Mouse (Mus musculus) hindbrain, embryonic 11.5 days (tissue): ENCODE data around the gene Fgfr2. TPM values are rescaled to one million over a fixed set of nuclear protein-coding genes. Genes with fewer than 3 reads are reported as not detected.

Source experiments
- ATAC-seq: fragments of 200-750 bp; cut with Nextera tagmentation; 2 replicates; pipeline ENCODE4 v1.8.0; 2017; ENCODE audit warnings: mild to moderate bottlenecking, moderate TSS enrichment, moderate library complexity; ENCODE audit not compliant: low FRiP score
- DNase-seq: peaks from one replicate; pipeline ENCODE4 v3.0.0-alpha.2; 2015; ENCODE audit warnings: low spot score
- H3K27ac ChIP-seq: fragments of 300-500 bp; sonication (generic); 2 replicates; pipeline ENCODE4 v1.5.1; 2014; ENCODE audit warnings: mild to moderate bottlenecking, low read depth, low read length
- H3K27me3 ChIP-seq: fragments of 300-500 bp; sonication (generic); 2 replicates; pipeline ENCODE4 v1.6.1; 2014; ENCODE audit warnings: mild to moderate bottlenecking, low read length, moderate library complexity, mixed read lengths; ENCODE audit not compliant: control insufficient read depth, insufficient read depth
- H3K36me3 ChIP-seq: fragments of 300-500 bp; sonication (generic); 2 replicates; pipeline ENCODE4 v1.6.1; 2014; ENCODE audit warnings: mild to moderate bottlenecking, low read length, moderate library complexity, mixed read lengths; ENCODE audit not compliant: control insufficient read depth, insufficient read depth
- H3K4me1 ChIP-seq: fragments of 300-500 bp; sonication (generic); replicated peaks from 2 replicates; pipeline ENCODE4 v1.6.1; 2014; ENCODE audit warnings: low read length, mixed read lengths; ENCODE audit not compliant: control insufficient read depth, insufficient read depth
- H3K4me2 ChIP-seq: fragments of 300-500 bp; sonication (generic); replicated peaks from 2 replicates; pipeline ENCODE4 v1.6.1; 2014; ENCODE audit warnings: mild to moderate bottlenecking, low read depth, low read length
- H3K4me3 ChIP-seq: fragments of 300-500 bp; sonication (generic); 2 replicates; pipeline ENCODE4 v1.5.1; 2014; ENCODE audit warnings: low read depth, low read length
- H3K9ac ChIP-seq: fragments of 300-500 bp; sonication (generic); 2 replicates; pipeline ENCODE4 v1.6.1; 2014; ENCODE audit warnings: low read depth, low read length
- H3K9me3 ChIP-seq: fragments of 300-500 bp; sonication (generic); 2 replicates; pipeline ENCODE4 v1.6.1; 2016; ENCODE audit warnings: low read length; ENCODE audit not compliant: control insufficient read depth
- WGBS: fragments of 180-500 bp; shearing (Covaris S2); extraction: QIAGEN DNeasy Blood & Tissue Kit; methylation state at CpG from one replicate; pipeline ENCODE4 v1.1.7; 2014; 5-methylcytosine and 5-hydroxymethylcytosine counted together
- polyA plus RNA-seq: library from polyadenylated mRNA; unstranded; fragments of >200 nt; fragmentation: Nextera tagmentation; extraction: Ambion mirVana; gene quantifications from 2 replicates; pipeline ENCODE4 v1.2.1, GENCODE M21; 2014

The Fgfr2 gene
- polyA plus RNA-seq, 1 experiment from 2014 or later = 71.3 TPM

DNA sequence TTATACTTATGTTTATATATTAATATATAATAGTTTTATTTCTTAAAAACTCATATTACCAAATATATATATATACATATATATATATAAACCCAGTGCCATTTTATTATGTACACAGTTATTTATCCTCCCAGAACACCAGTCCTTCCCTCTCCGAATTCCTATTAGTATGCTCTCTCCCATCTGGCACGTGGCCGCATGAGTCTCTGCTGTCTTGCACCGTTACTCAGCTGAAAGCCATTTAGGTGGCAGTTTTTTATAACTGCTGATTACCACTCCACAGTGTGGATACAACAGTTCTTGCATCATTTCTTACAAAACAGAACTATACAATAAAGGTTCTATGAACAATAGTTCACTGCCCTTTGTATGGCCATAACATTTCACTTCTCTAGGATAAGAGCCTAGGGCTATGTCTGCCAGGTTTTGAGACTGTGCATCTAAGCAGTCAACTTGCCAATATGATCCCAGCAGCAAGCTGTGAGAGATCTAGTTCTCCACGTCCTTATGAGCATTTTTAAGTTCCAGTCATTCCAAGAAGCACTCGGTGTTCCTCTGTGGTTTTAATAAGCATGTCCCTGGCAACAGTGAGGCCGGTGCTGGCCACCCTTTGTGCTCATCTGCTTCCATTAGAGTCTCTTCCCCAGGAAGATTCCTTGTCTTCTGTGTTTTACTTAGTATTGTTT lies 1777.2 kb downstream of the Fgfr2 start:
- no peak overlapping the region for H3K27ac ChIP-seq
- no peak overlapping the region for H3K4me2 ChIP-seq
- DNase-seq (no peak), ATAC-seq (no peak)
- peaks cover 4% of the 10 kb centered on the region; the same call in 1 of the 2 replicates for H3K36me3 ChIP-seq
- H3K4me3 ChIP-seq = no peak overlapping the region
- no peaks in the 10 kb centered on the region for H3K4me1 ChIP-seq
- no peaks in the 10 kb centered on the region for H3K9me3 ChIP-seq
- 78% methylated on average over 7 of the region's 7 CpGs for WGBS
- H3K27me3 ChIP-seq = no peaks in the 10 kb centered on the region
- H3K9ac ChIP-seq = no peak overlapping the region

DNA sequence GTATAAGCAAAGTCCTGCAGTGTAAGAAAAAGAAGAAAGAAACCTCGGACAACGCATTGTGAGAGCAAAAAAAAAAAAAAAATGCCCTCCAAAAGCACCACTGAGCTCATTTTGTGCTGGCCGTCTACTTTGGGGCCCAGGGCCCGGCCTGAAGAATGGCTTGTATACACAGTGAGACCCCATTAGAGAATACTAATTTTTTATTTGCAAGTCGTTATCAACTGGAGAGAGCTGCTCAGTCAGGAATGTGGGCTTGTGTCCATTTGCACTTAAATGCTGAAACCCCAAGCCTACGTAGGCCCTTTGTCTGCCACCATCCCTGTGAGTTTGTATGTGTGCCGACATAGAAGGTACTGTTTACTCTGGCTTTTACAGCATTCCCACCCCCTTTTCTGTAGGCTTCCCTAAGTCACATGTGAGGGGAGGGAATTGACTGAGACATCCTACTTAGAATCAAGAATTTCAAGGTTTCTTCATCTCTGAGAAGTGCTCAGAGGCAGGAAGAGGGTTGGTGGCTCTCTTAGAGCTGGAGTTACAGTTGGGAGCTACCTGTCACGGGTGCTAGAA lies 1785.6 kb downstream of the Fgfr2 start:
- 52% methylated on average over 8 of the region's 8 CpGs for WGBS
- ATAC-seq = peak; percentile 53; the same call in 1 of the 2 replicates
- Histone ChIP-seq H3K27ac (no peak overlapping the region), H3K9me3 (no peaks in the 10 kb centered on the region), H3K9ac (no peak overlapping the region), H3K4me3 (no peak overlapping the region), H3K27me3 (no peaks in the 10 kb centered on the region), H3K4me1 (no peaks in the 10 kb centered on the region), H3K4me2 (no peak overlapping the region), H3K36me3 (no peaks in the 10 kb centered on the region)
- peak; percentile 11 for DNase-seq

DNA sequence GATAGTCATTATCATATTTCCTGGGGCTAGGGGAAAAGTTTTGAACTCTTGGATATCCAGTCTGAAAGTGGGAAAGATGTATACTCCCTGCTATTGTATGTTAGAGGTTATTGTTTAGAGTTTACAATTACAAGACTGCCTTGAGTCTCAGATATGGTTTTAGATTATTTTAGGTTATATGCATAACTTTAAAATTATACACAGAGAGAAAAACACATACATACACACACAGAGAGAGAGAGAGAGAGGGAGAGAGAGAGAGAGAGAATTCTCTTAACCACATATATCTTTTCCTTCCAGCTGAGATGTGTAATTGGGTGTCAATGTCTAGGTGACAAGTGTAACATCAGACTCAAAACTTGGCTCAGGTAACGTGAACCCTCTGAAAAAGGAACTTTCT lies 1789.6 kb downstream of the Fgfr2 start, which contains the start of gene Fam24a:
Gene Fam24a (plus strand): TSS at position 301 of the 400 bp plus-strand sequence.
- no peaks in the 10 kb centered on the region for H3K4me1 ChIP-seq
- H3K36me3 ChIP-seq = no peaks in the 10 kb centered on the region
- H3K9me3 ChIP-seq = no peaks in the 10 kb centered on the region
- H3K9ac ChIP-seq = no peak within 1 kb of the TSS
- no peak within 1 kb of the TSS for H3K4me2 ChIP-seq
- DNase-seq (no peak), ATAC-seq (no peak)
- H3K27ac ChIP-seq = no peak within 1 kb of the TSS
- no peak within 1 kb of the TSS for H3K4me3 ChIP-seq
- WGBS = 45% methylated on average over 1 of the region's 1 CpGs
- no peaks in the 10 kb centered on the region for H3K27me3 ChIP-seq

DNA sequence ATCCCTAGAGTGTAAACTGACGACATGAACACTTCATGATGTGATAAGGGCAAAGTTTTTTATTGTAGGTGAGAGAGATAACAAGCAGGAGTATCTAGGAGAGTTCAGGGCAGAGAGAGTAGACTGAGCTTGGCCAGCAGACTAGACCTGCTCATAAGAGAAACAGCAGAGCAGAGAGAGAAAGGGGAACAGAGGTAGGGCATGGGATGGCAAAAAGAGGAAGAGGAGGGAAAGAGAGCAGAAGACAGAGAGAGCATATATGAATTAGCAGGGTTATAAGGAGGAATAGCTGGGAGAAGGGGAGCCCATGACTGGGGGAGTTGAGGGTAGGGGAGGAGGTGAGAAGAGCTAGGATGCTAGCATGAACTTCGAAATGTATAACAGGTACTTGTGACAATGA lies 1791.5 kb downstream of the Fgfr2 start:
- H3K27me3 ChIP-seq = no peaks in the 10 kb centered on the region
- H3K4me1 ChIP-seq = no peaks in the 10 kb centered on the region
- no peaks in the 10 kb centered on the region for H3K36me3 ChIP-seq
- no peak overlapping the region for H3K4me3 ChIP-seq
- no peaks in the 10 kb centered on the region for H3K9me3 ChIP-seq
- H3K9ac ChIP-seq = no peak overlapping the region
- WGBS = 84% methylated on average over 2 of the region's 2 CpGs
- H3K4me2 ChIP-seq = no peak overlapping the region
- no peak for DNase-seq
- no peak overlapping the region for H3K27ac ChIP-seq
- ATAC-seq = no peak

DNA sequence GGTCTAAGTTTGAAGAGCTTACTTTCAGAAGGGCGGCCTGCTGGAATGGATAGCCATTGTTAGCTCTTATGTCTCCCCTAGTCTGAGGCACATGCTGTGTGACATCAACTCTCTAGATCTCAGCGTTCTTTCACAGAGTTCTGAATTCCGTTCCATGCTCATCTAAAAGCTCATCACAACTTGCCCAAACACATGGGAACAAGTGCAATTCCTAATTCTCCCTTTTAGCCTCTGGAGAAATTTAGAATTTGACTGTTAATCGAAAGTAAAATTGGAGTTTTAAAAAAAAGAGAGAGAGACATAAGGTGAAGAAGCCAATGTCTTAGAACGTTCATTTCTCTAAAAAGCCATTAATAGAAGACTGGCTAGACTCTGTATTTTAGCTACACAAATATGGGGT lies 1793.7 kb downstream of the Fgfr2 start, which contains the start of gene Fam24b:
Gene Fam24b (minus strand): TSS at position 101 of the 400 bp plus-strand sequence.
- DNase-seq = no peak
- no peaks in the 10 kb centered on the region for H3K36me3 ChIP-seq
- no peak within 1 kb of the TSS for H3K27ac ChIP-seq
- H3K9me3 ChIP-seq = no peaks in the 10 kb centered on the region
- no peak for ATAC-seq
- WGBS = 93% methylated on average over 5 of the region's 5 CpGs
- no peaks in the 10 kb centered on the region for H3K4me1 ChIP-seq
- no peak within 1 kb of the TSS for H3K9ac ChIP-seq
- H3K27me3 ChIP-seq = no peaks in the 10 kb centered on the region
- no peak within 1 kb of the TSS for H3K4me3 ChIP-seq
- no peak within 1 kb of the TSS for H3K4me2 ChIP-seq

DNA sequence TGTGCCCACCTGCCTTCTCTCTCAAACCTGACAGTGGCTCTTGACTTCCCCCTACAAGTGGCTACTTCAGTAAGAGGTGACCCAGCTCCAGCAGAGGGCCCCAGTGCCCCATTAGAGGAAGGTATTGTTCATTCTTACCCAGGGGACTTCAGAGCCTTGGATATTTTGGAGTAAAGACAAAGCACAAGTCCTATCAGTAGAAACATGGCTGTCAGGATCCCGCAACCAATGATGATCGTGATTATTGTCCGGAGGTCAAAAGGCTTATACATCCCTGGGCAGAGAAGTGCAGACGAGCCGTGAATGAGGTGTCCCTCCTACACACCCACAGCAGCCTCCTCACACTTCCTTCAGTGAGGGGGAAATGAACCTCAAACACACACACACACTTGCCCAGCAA lies 1796.1 kb downstream of the Fgfr2 start:
- Histone ChIP-seq H3K4me3 (no peak overlapping the region), H3K27me3 (no peaks in the 10 kb centered on the region), H3K4me1 (no peaks in the 10 kb centered on the region), H3K36me3 (no peaks in the 10 kb centered on the region), H3K9ac (no peak overlapping the region), H3K4me2 (no peak overlapping the region), H3K27ac (no peak overlapping the region), H3K9me3 (no peaks in the 10 kb centered on the region)
- DNase-seq = no peak
- WGBS = 86% methylated on average over 5 of the region's 5 CpGs
- ATAC-seq = no peak

DNA sequence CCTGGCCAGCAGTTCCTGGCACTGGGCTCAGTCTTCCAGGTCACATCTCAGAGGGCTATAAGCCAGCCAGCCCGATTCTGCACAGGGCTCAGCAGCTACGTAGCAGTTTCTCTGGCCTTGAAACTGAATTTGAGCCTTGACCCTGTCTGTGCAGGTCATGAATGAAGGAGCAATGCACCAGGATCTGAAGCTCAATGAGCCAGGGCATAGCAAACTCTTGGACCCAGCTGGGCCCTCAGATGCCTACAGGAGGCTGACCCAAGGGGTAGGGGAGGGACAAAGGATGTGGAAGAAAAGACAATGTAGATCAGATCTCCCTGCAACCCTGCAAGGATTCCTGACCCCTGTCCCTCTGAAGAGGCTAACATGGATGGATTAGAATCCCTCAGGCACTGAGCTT lies 1801.0 kb downstream of the Fgfr2 start, which contains the start of gene Cuzd1:
Gene Cuzd1 (minus strand): TSS at position 101 of the 400 bp plus-strand sequence.
- Histone ChIP-seq H3K9ac (no peak within 1 kb of the TSS), H3K4me3 (no peak within 1 kb of the TSS), H3K4me2 (no peak within 1 kb of the TSS), H3K27ac (no peak within 1 kb of the TSS), H3K27me3 (no peaks in the 10 kb centered on the region), H3K4me1 (no peaks in the 10 kb centered on the region), H3K36me3 (no peaks in the 10 kb centered on the region), H3K9me3 (no peaks in the 10 kb centered on the region)
- 81% methylated on average over 2 of the region's 2 CpGs for WGBS
- ATAC-seq (no peak), DNase-seq (no peak)

DNA sequence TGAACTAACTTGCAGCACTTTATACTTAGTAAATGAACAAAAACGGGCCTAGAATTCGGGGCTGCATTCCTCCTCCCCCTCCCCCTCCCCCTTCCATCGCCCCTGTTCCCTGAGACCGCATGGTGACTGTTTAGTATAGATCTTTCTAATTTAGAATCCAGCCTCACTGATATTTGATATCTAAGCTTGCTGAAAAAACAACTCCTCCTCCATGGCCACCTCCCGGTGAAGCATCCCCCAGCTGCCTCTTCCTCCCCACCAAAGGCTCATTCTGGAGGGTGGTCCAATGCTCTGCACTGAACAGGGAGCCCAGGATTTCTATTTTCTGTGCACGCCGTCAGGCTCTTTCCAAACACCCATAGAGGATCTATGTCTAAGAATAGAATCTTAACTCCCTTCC lies 1804.8 kb downstream of the Fgfr2 start:
- Histone ChIP-seq H3K27me3 (no peaks in the 10 kb centered on the region), H3K4me1 (no peaks in the 10 kb centered on the region), H3K27ac (no peak overlapping the region), H3K9ac (no peak overlapping the region), H3K4me3 (no peak overlapping the region), H3K36me3 (no peaks in the 10 kb centered on the region), H3K9me3 (no peaks in the 10 kb centered on the region), H3K4me2 (no peak overlapping the region)
- no peak for ATAC-seq
- DNase-seq = no peak
- WGBS = 77% methylated on average over 5 of the region's 7 CpGs

DNA sequence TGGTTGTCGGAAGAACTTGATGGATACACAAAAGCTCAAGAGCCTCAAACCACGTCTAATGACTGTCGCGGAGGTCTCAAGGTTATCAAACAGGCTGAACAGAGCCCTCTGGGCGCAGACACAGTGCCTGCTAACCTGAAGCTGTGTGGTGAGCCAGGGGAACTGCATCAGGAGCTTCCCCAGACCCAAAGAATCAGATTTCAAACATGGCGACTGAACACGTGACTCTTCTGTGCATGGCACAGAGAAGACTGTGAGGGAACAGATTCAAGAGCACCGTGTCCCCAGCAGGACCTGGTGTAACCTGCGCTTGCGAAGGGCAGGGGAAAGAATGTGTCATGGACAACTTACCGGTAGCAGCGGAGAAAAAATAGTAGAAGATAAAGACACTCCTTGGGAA lies 1805.6 kb downstream of the Fgfr2 start:
- Histone ChIP-seq H3K36me3 (no peaks in the 10 kb centered on the region), H3K27ac (no peak overlapping the region), H3K9ac (no peak overlapping the region), H3K4me1 (no peaks in the 10 kb centered on the region), H3K4me2 (no peak overlapping the region), H3K4me3 (no peak overlapping the region), H3K9me3 (no peaks in the 10 kb centered on the region), H3K27me3 (no peaks in the 10 kb centered on the region)
- DNase-seq (no peak), ATAC-seq (no peak)
- 74% methylated on average over 12 of the region's 12 CpGs for WGBS
